Mouse (Mus musculus) limb, embryonic 13.5 days (tissue): ENCODE measurements around the gene Usf3. TPM values are rescaled to one million over a fixed set of nuclear protein-coding genes. Genes with fewer than 3 reads are reported as not detected.
A peak's percentile ranks its signal among the peaks of the same experiment; 100 is the strongest.

Source experiments
- ATAC-seq: fragments of 200-750 bp; cut with Nextera tagmentation; 2 replicates; pipeline ENCODE4 v1.8.0; 2017; ENCODE audit warnings: low read depth, moderate number of reproducible peaks, moderate TSS enrichment; ENCODE audit not compliant: low FRiP score
- H3K27ac ChIP-seq: fragments of 300-500 bp; sonication (generic); 2 replicates; pipeline ENCODE4 v1.5.1; 2015; ENCODE audit warnings: inconsistent platforms, mild to moderate bottlenecking, moderate library complexity
- H3K27me3 ChIP-seq: fragments of 300-500 bp; sonication (generic); 2 replicates; pipeline ENCODE4 v1.6.1; 2015; ENCODE audit warnings: mild to moderate bottlenecking, inconsistent platforms
- H3K36me3 ChIP-seq: fragments of 300-500 bp; sonication (generic); 2 replicates; pipeline ENCODE4 v1.6.1; 2015; ENCODE audit warnings: inconsistent platforms, mild to moderate bottlenecking, moderate library complexity
- H3K4me1 ChIP-seq: fragments of 300-500 bp; sonication (generic); 2 replicates; pipeline ENCODE4 v1.6.1; 2015; ENCODE audit warnings: inconsistent platforms
- H3K4me2 ChIP-seq: fragments of 300-500 bp; sonication (generic); replicated peaks from 2 replicates; pipeline ENCODE4 v1.6.1; 2015; ENCODE audit warnings: inconsistent platforms, mild to moderate bottlenecking, moderate library complexity
- H3K4me3 ChIP-seq: fragments of 300-500 bp; sonication (generic); 2 replicates; pipeline ENCODE4 v1.5.1; 2015; ENCODE audit warnings: moderate library complexity, mild to moderate bottlenecking, inconsistent platforms
- H3K9ac ChIP-seq: fragments of 300-500 bp; sonication (generic); 2 replicates; pipeline ENCODE4 v1.6.1; 2015; ENCODE audit warnings: mild to moderate bottlenecking, inconsistent platforms
- H3K9me3 ChIP-seq: fragments of 300-500 bp; sonication (generic); 2 replicates; pipeline ENCODE4 v1.6.1; 2016; ENCODE audit warnings: inconsistent platforms
- WGBS: fragments of 180-500 bp; shearing (Covaris S2); methylation state at CpG from one replicate; pipeline ENCODE4 v1.1.7; 2015; 5-methylcytosine and 5-hydroxymethylcytosine counted together
- polyA plus RNA-seq: library from polyadenylated mRNA; unstranded; fragments of >200 nt; fragmentation: Nextera tagmentation; extraction: Ambion mirVana; gene quantifications from 2 replicates; pipeline ENCODE4 v1.2.1, GENCODE M21; 2015

Gene Usf3
- 2.8 and 3.0 TPM in 2 replicates for polyA plus RNA-seq

- Histone ChIP-seq H3K9me3 (no peaks in the 10 kb centered on the region), H3K4me1 (peaks cover 17% of the 10 kb centered on the region), H3K27ac (peak within 1 kb of the TSS; percentile 93), H3K4me2 (peak within 1 kb of the TSS; percentile 72), H3K36me3 (no peaks in the 10 kb centered on the region; the same call in 1 of the 2 replicates), H3K9ac (peak within 1 kb of the TSS; percentile 96), H3K4me3 (peak within 1 kb of the TSS; percentile 86), H3K27me3 (no peaks in the 10 kb centered on the region)
- peak; percentile 69 for ATAC-seq
- WGBS, result under 1% methylated on average over 36 of the region's 77 CpGs
These were observed at the start of gene Usf3 for GRCm38 (mm10) chr16:44173155-44173941. Gene Usf3, plus strand, starts transcription at chr16:44173246.

GRCm38 (mm10) chr16:44123786-44124185, 49.3 kb upstream of the Usf3 start:
- 69% methylated on average over 2 of the region's 2 CpGs for WGBS
- no peak overlapping the region for H3K4me2 ChIP-seq
- no peaks in the 10 kb centered on the region for H3K27me3 ChIP-seq
- no peak overlapping the region for H3K27ac ChIP-seq
- H3K36me3 ChIP-seq, result no peaks in the 10 kb centered on the region
- H3K9me3 ChIP-seq, result no peaks in the 10 kb centered on the region
- H3K4me1 ChIP-seq, result no peaks in the 10 kb centered on the region; the same call in 1 of the 2 replicates
- no peak for ATAC-seq
- H3K4me3 ChIP-seq, result no peak overlapping the region
- no peak overlapping the region for H3K9ac ChIP-seq

- Histone ChIP-seq H3K27ac (no peak overlapping the region), H3K36me3 (no peaks in the 10 kb centered on the region), H3K4me3 (no peak overlapping the region), H3K27me3 (no peaks in the 10 kb centered on the region), H3K4me1 (no peaks in the 10 kb centered on the region; the same call in 1 of the 2 replicates), H3K9ac (no peak overlapping the region), H3K4me2 (no peak overlapping the region), H3K9me3 (no peaks in the 10 kb centered on the region)
- WGBS, result 89% methylated on average over 1 of the region's 1 CpGs
- no peak for ATAC-seq
These were observed 48.3 kb upstream of the Usf3 start for GRCm38 (mm10) chr16:44124713-44125112.

- Histone ChIP-seq H3K36me3 (no peaks in the 10 kb centered on the region), H3K9me3 (no peaks in the 10 kb centered on the region), H3K4me1 (no peaks in the 10 kb centered on the region; the same call in 1 of the 2 replicates), H3K27ac (no peak overlapping the region), H3K9ac (no peak overlapping the region), H3K4me3 (no peak overlapping the region), H3K27me3 (no peaks in the 10 kb centered on the region), H3K4me2 (no peak overlapping the region)
- no peak for ATAC-seq
- 83% methylated on average over 2 of the region's 2 CpGs for WGBS
These were observed 47.6 kb upstream of the Usf3 start for GRCm38 (mm10) chr16:44125436-44125835.

GRCm38 (mm10) chr16:44126437-44126836, 46.6 kb upstream of the Usf3 start:
- no peaks in the 10 kb centered on the region for H3K9me3 ChIP-seq
- H3K4me1 ChIP-seq, result no peaks in the 10 kb centered on the region; the same call in 1 of the 2 replicates
- H3K27ac ChIP-seq, result no peak overlapping the region
- no peak overlapping the region for H3K9ac ChIP-seq
- 69% methylated on average over 4 of the region's 4 CpGs for WGBS
- no peak overlapping the region for H3K4me2 ChIP-seq
- peak; percentile 79 for ATAC-seq
- no peak overlapping the region for H3K4me3 ChIP-seq
- H3K36me3 ChIP-seq, result no peaks in the 10 kb centered on the region
- no peaks in the 10 kb centered on the region for H3K27me3 ChIP-seq

- Histone ChIP-seq H3K9ac (no peak overlapping the region), H3K36me3 (no peaks in the 10 kb centered on the region), H3K4me2 (no peak overlapping the region), H3K9me3 (no peaks in the 10 kb centered on the region), H3K27ac (no peak overlapping the region), H3K27me3 (no peaks in the 10 kb centered on the region), H3K4me1 (peaks cover 4% of the 10 kb centered on the region; the same call in 1 of the 2 replicates), H3K4me3 (no peak overlapping the region)
- 81% methylated on average over 4 of the region's 4 CpGs for WGBS
- ATAC-seq, result no peak
These were observed 40.7 kb upstream of the Usf3 start for GRCm38 (mm10) chr16:44132300-44132699.

GRCm38 (mm10) chr16:44133187-44133586, 39.9 kb upstream of the Usf3 start:
- Histone ChIP-seq H3K9ac (no peak overlapping the region), H3K36me3 (no peaks in the 10 kb centered on the region), H3K4me1 (peaks cover 11% of the 10 kb centered on the region), H3K27ac (no peak overlapping the region), H3K4me3 (no peak overlapping the region), H3K27me3 (no peaks in the 10 kb centered on the region), H3K9me3 (no peaks in the 10 kb centered on the region), H3K4me2 (no peak overlapping the region)
- ATAC-seq, result no peak
- 88% methylated on average over 3 of the region's 3 CpGs for WGBS

- Histone ChIP-seq H3K9me3 (no peaks in the 10 kb centered on the region), H3K4me1 (peaks cover 18% of the 10 kb centered on the region), H3K9ac (no peak overlapping the region), H3K27me3 (no peaks in the 10 kb centered on the region), H3K27ac (no peak overlapping the region), H3K36me3 (no peaks in the 10 kb centered on the region), H3K4me3 (no peak overlapping the region), H3K4me2 (no peak overlapping the region)
- ATAC-seq, result no peak
- 84% methylated on average over 6 of the region's 6 CpGs for WGBS
These were observed 36.5 kb upstream of the Usf3 start for GRCm38 (mm10) chr16:44136511-44137021.

GRCm38 (mm10) chr16:44138377-44138978, 34.6 kb upstream of the Usf3 start:
- Histone ChIP-seq H3K4me1 (peaks cover 20% of the 10 kb centered on the region), H3K4me3 (peak overlapping the region; percentile 98), H3K9ac (peak overlapping the region; percentile 93), H3K9me3 (no peaks in the 10 kb centered on the region), H3K36me3 (no peaks in the 10 kb centered on the region), H3K27me3 (no peaks in the 10 kb centered on the region), H3K4me2 (peak overlapping the region; percentile 96), H3K27ac (peak overlapping the region; percentile 97)
- 1% methylated on average over 24 of the region's 24 CpGs for WGBS
- no peak; the same call in 1 of the 2 replicates for ATAC-seq

GRCm38 (mm10) chr16:44138979-44139535, 34.0 kb upstream of the Usf3 start:
- no peaks in the 10 kb centered on the region for H3K27me3 ChIP-seq
- no peaks in the 10 kb centered on the region for H3K9me3 ChIP-seq
- H3K9ac ChIP-seq, result peak overlapping the region; percentile 95
- peaks cover 20% of the 10 kb centered on the region for H3K4me1 ChIP-seq
- peak; percentile 90 for ATAC-seq
- H3K27ac ChIP-seq, result peak overlapping the region; percentile 97
- H3K4me2 ChIP-seq, result peak overlapping the region; percentile 96
- H3K4me3 ChIP-seq, result peak overlapping the region; percentile 98
- WGBS, result under 1% methylated on average over 25 of the region's 25 CpGs
- H3K36me3 ChIP-seq, result no peaks in the 10 kb centered on the region

- peak within 1 kb of the TSS; percentile 96 for H3K4me2 ChIP-seq
These were observed 33.4 kb upstream of the Usf3 start, which contains the start of the genes Atp6v1a and Naa50 for GRCm38 (mm10) chr16:44139536-44140185. Gene Atp6v1a, minus strand, starts transcription at chr16:44139705. Gene Naa50, plus strand, starts transcription at chr16:44139830.

More at GRCm38 (mm10) chr16:44139536-44140185, 33.4 kb upstream of the Usf3 start, which contains the start of the genes Atp6v1a and Naa50:
- peak within 1 kb of the TSS; percentile 98 for H3K4me3 ChIP-seq
- peak within 1 kb of the TSS; percentile 95 for H3K9ac ChIP-seq
- no peaks in the 10 kb centered on the region for H3K27me3 ChIP-seq
- H3K36me3 ChIP-seq, result no peaks in the 10 kb centered on the region
- peak within 1 kb of the TSS; percentile 97 for H3K27ac ChIP-seq
- 0% methylated on average over 46 of the region's 71 CpGs for WGBS
- ATAC-seq, result peak; percentile 90
- peaks cover 20% of the 10 kb centered on the region for H3K4me1 ChIP-seq
- no peaks in the 10 kb centered on the region for H3K9me3 ChIP-seq
